10 mouse cellular contexts compared by ENCODE assay signal in the genomic region with DNA sequence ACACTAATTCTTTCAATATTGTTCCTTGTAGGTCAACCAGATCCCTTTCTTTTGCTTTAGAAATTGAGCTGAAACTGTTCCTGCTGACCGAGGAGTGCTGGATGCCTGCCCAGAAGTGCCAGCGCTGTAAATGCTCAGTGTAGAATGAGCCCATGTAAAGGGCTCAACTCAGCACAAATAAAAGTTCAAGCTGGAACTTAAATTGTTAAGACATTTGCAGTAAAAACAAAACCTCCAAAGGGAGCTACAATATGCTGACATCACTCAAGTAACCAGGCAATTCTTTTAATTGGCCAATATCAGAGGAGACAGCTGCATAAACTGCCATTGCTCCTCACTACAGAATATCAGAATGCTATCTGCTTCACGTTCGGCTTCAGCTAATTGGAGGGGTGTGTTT. TPM values are rescaled to one million over a fixed set of nuclear protein-coding genes. Genes with fewer than 3 reads are reported as not detected.
DNase-seq lines count a peak whose midpoint lies in the region; ATAC-seq and TF ChIP-seq lines count a peak whose summit lies in the region.
"Had no signal": no experiment of that assay in that cellular context is flagged by ENCODE, and none has a peak within 500 bp of the region (broad histone marks: within the 10 kb centered on the region; RNA-seq: fewer than 3 reads in every experiment).

No protein-coding gene starts in this region.

- peaks cover 22% of the 10 kb centered on the region for H3K36me3 ChIP-seq in lung, embryonic 15.5 days

- DNase-seq in gastrocnemius, adult 2 months: peak; percentile 55
- DNase-seq in gastrocnemius, adult 18-20 months (ENCODE audit: low spot score): no peak
- DNase-seq in lung, postnatal 14 days: no peak
- DNase-seq in kidney, postnatal 36 days: peak; percentile 53 to 75
- DNase-seq in thymus, postnatal 0 days (ENCODE audit: low spot score): no peak
- DNase-seq: embryo, embryonic 11 days had no signal

- no peaks in the 10 kb centered on the region for H3K9me3 ChIP-seq in lung, embryonic 15.5 days
- H3K9me3 ChIP-seq: liver, embryonic 12.5 days had no signal

- no peak overlapping the region for H3K9ac ChIP-seq in lung, embryonic 15.5 days
- H3K9ac ChIP-seq: liver, embryonic 12.5 days had no signal

- WGBS in lung, embryonic 15.5 days: 42% methylated on average over 4 of the region's 4 CpGs

- TF ChIP-seq CTCF in gastrocnemius, adult 2 months (IDR thresholded peaks at IDR 0.05): no peak

- intact Hi-C loops in gastrocnemius, adult 2 months (cut with DNase I): loop anchor here (2.0 to 10.0 kb wide), 2 partner anchors 17 to 631 kb away; a partner anchor contains a TSS

- no peak overlapping the region for H3K4me2 ChIP-seq in lung, embryonic 15.5 days
- H3K4me2 ChIP-seq: liver, embryonic 12.5 days had no signal

- H3K27ac ChIP-seq in gastrocnemius, adult 2 months: peak overlapping the region; percentile 9; the same call in 1 of the 2 replicates
- H3K27ac ChIP-seq in lung, embryonic 15.5 days: no peak overlapping the region
- H3K27ac ChIP-seq: liver, embryonic 12.5 days had no signal

- no peaks in the 10 kb centered on the region for H3K4me1 ChIP-seq in lung, embryonic 15.5 days

- no peaks in the 10 kb centered on the region for H3K27me3 ChIP-seq in lung, embryonic 15.5 days
- H3K27me3 ChIP-seq: liver, embryonic 12.5 days had no signal

- H3K4me3 ChIP-seq in gastrocnemius, adult 2 months: peak overlapping the region; percentile 38
- H3K4me3 ChIP-seq in lung, embryonic 15.5 days: no peak overlapping the region
- H3K4me3 ChIP-seq: liver, embryonic 12.5 days had no signal

- peak; percentile 19; the same call in 1 of the 2 replicates for ATAC-seq in lung, embryonic 15.5 days (ENCODE audit: borderline replicate concordance, extremely low read depth, low FRiP score, low TSS enrichment)
- ATAC-seq in common myeloid progenitor, adult 5-6 weeks (replicated peaks; ENCODE audit: low read depth, poor library complexity, severe bottlenecking): peak; percentile 46
- ATAC-seq in activated CD4-positive, CD25-positive, alpha-beta regulatory T cell, adult 4 months: no peak
- ATAC-seq: liver, embryonic 12.5 days had no signal

RNA-seq across cellular contexts. Expression of a gene that starts 7.5 kb away (rescaled TPM):
- total RNA-seq in gastrocnemius, adult 2 months (2021): 10 to 100 TPM; 30.1 to 44.9 TPM
- 10 to 100 TPM; 35.7 to 38.0 TPM for total RNA-seq in gastrocnemius, adult 18-20 months (2021)
- polyA plus RNA-seq in lung, embryonic 15.5 days (2015; fragmentation: Nextera tagmentation; extraction: Ambion mirVana): 12.4 and 13.9 TPM in 2 replicates
- total RNA-seq in common myeloid progenitor, adult 5-6 weeks (2017): 5.1 and 6.8 TPM in 2 replicates
- polyA plus RNA-seq in activated CD4-positive, CD25-positive, alpha-beta regulatory T cell, adult 4 months (2017; shearing (Covaris generic)): 10 to 100 TPM; 27.5 to 30.6 TPM
- 17.4 and 17.7 TPM in 2 replicates for polyA plus RNA-seq in thymus, postnatal 0 days (2015; fragmentation: Nextera tagmentation; extraction: Ambion mirVana)

RNA-seq across cellular contexts. Expression of a gene that starts 7.8 kb away (rescaled TPM):
- total RNA-seq in gastrocnemius, adult 2 months (2021): 100 to 1,000 TPM; 519 to 581 TPM
- 100 to 1,000 TPM; 521 to 526 TPM for total RNA-seq in gastrocnemius, adult 18-20 months (2021)
- 434 and 443 TPM in 2 replicates for polyA plus RNA-seq in lung, embryonic 15.5 days (2015; fragmentation: Nextera tagmentation; extraction: Ambion mirVana)
- total RNA-seq in common myeloid progenitor, adult 5-6 weeks (2017): 2,336 and 3,207 TPM in 2 replicates
- 1,000 to 10,000 TPM; 1,091 to 1,098 TPM for polyA plus RNA-seq in activated CD4-positive, CD25-positive, alpha-beta regulatory T cell, adult 4 months (2017; shearing (Covaris generic))
- 550 and 568 TPM in 2 replicates for polyA plus RNA-seq in thymus, postnatal 0 days (2015; fragmentation: Nextera tagmentation; extraction: Ambion mirVana)

RNA-seq across cellular contexts. Expression of a gene that starts 24.5 kb away (rescaled TPM):
- total RNA-seq in gastrocnemius, adult 2 months (2021): 10 to 100 TPM; 49.9 to 91.6 TPM
- total RNA-seq in gastrocnemius, adult 18-20 months (2021): 10 to 100 TPM; 60.7 to 61.4 TPM
- 6.5 and 6.8 TPM in 2 replicates for polyA plus RNA-seq in lung, embryonic 15.5 days (2015; fragmentation: Nextera tagmentation; extraction: Ambion mirVana)
- 14.9 and 21.2 TPM in 2 replicates for total RNA-seq in common myeloid progenitor, adult 5-6 weeks (2017)
- 10 to 100 TPM; 11.0 to 12.2 TPM for polyA plus RNA-seq in activated CD4-positive, CD25-positive, alpha-beta regulatory T cell, adult 4 months (2017; shearing (Covaris generic))
- 8.5 and 11.9 TPM in 2 replicates for polyA plus RNA-seq in thymus, postnatal 0 days (2015; fragmentation: Nextera tagmentation; extraction: Ambion mirVana)

Comparison
In these comparisons a context has a peak if more than half of its experiments do, and no peak if none do; other contexts are left out.
1. DNase-seq: peak in gastrocnemius, adult 2 months (single experiment) and kidney, postnatal 36 days (2 of 2); none in gastrocnemius, adult 18-20 months (single experiment), lung, postnatal 14 days (single experiment) and thymus, postnatal 0 days (single experiment).